Mouse (Mus musculus) macrophage (primary cell): ENCODE measurements around the gene Il31. TPM values are rescaled to one million over a fixed set of nuclear protein-coding genes. Genes with fewer than 3 reads are reported as not detected.

Experiments
- H3K27ac ChIP-seq: fragments of 350-480 bp; formaldehyde crosslinking; 2 replicates; pipeline ENCODE4 v1.9.0; 2021
- H3K36me3 ChIP-seq: fragments of 350-480 bp; formaldehyde crosslinking; 2 replicates; pipeline ENCODE4 v1.9.0; 2021; ENCODE audit errors: inconsistent target
- H3K4me3 ChIP-seq: fragments of 350-480 bp; formaldehyde crosslinking; 2 replicates; pipeline ENCODE4 v1.9.0; 2021; ENCODE audit errors: inconsistent target
- H3K79me2 ChIP-seq: fragments of 350-480 bp; formaldehyde crosslinking; 2 replicates; pipeline ENCODE4 v1.9.0; 2021; ENCODE audit errors: inconsistent target
- WGBS: methylation state at CpG from one replicate; pipeline ENCODE4 v1.1.7; 2026; ENCODE audit warnings: inconsistent platforms; ENCODE audit not compliant: missing documents; 5-methylcytosine and 5-hydroxymethylcytosine counted together
- polyA plus RNA-seq: library from polyadenylated mRNA; stranded (reverse); fragments of 250-400 nt; gene quantifications from 3 replicates; pipeline ENCODE4 v1.2.4, GENCODE M21; 2018; ENCODE audit warnings: inconsistent platforms

Gene Il31
- polyA plus RNA-seq, 1 experiment from 2014 or later = not detected

GRCm38 (mm10) chr5:123510160-123510559 lies 20.9 kb upstream of the Il31 start, which contains the start of gene B3gnt4:
TSS of gene B3gnt4 (plus strand) at chr5:123510460.
- Histone ChIP-seq H3K4me3 (no peak within 1 kb of the TSS), H3K79me2 (no peaks in the 10 kb centered on the region), H3K36me3 (no peaks in the 10 kb centered on the region), H3K27ac (no peak within 1 kb of the TSS)
- 84% methylated on average over 5 of the region's 5 CpGs for WGBS

GRCm38 (mm10) chr5:123508921-123509320 lies 19.6 kb upstream of the Il31 start:
- Histone ChIP-seq H3K79me2 (no peaks in the 10 kb centered on the region), H3K27ac (no peak overlapping the region), H3K4me3 (no peak overlapping the region), H3K36me3 (no peaks in the 10 kb centered on the region)
- 25% methylated on average over 12 of the region's 12 CpGs for WGBS

DNA sequence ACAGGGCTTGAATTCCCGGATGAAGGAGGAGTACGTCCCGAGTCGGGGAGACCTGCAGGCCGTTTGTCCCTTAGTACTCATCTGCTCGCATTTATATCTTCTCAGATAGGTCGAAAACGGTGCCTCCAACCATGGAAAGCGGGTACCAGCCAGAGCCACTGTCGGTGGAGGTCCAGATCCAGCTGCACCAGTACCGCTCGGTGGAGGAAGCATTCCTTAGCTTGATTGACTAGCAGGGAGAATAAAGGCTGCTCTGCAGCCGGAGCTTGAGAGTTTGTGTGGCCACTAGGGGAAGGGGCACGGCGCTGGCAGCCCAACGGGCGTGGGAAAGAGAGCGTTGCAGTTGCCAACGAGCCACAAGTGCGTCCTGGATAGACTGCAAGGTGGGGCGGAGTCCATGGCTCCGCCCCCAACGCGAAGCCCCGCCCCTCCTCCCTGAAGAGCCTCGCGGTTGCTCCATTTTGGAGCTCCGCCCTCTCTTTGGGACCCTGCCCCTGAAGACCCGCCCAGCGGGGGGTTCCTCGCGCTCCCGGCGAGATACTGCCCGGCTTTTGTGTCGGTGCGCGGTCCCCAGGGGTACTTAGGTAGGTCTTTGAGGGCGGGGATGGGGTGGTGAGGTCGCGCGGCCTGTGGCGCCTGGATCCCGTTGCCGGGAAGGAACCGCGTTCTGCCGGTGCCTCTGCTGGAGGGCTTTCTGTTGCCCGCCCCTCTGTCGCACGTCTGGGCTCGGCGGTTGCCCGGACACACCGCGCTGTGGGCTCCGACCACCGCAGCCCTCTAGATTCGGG lies 18.8 kb upstream of the Il31 start:
- no peaks in the 10 kb centered on the region for H3K79me2 ChIP-seq
- no peak overlapping the region for H3K4me3 ChIP-seq
- 2% methylated on average over 53 of the region's 59 CpGs for WGBS
- H3K36me3 ChIP-seq = no peaks in the 10 kb centered on the region
- no peak overlapping the region for H3K27ac ChIP-seq

DNA sequence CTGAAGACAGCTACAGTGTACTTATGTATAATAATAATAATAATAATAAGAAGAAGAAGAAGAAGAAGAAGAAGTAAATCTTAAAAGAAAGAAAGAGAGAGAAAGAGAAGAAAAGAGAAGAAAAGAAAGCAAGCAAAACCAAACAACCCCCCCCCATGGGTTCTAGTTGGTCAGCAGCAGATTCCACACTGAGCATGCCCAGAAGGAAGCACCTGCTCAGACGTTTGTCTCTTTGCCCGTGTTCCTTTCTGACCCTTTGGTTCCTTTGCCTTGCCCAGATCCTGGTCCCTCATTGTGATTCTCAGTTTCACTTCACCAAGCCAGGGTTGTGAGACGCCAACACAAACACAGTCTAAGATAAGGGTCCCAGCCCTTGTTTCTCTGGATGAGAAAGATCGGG lies 12.7 kb upstream of the Il31 start:
- Histone ChIP-seq H3K36me3 (no peaks in the 10 kb centered on the region), H3K79me2 (no peaks in the 10 kb centered on the region), H3K4me3 (no peak overlapping the region), H3K27ac (no peak overlapping the region)
- 35% methylated on average over 3 of the region's 4 CpGs for WGBS

DNA sequence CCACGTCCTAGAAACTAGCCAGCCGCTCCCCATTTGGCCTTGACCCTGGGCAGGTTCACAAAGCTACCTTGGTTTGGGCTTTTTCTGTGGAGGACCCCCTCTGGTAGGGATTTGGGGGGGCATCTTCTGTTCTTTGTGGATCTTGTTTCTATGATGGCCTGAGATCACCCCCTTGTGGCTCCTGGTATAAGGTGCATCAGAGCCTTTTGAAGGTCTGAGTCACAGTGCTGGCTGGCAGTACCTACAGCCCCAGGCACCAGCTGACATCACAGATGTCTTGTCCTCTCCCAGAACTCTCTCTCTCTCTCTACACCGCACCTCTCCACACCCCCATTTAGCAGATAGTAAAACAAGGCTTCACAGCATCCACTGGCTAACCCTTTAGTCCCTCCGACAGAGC lies 10.4 kb upstream of the Il31 start:
- H3K27ac ChIP-seq = no peak overlapping the region
- H3K4me3 ChIP-seq = no peak overlapping the region
- WGBS = 51% methylated on average over 4 of the region's 4 CpGs
- H3K36me3 ChIP-seq = no peaks in the 10 kb centered on the region
- H3K79me2 ChIP-seq = no peaks in the 10 kb centered on the region

DNA sequence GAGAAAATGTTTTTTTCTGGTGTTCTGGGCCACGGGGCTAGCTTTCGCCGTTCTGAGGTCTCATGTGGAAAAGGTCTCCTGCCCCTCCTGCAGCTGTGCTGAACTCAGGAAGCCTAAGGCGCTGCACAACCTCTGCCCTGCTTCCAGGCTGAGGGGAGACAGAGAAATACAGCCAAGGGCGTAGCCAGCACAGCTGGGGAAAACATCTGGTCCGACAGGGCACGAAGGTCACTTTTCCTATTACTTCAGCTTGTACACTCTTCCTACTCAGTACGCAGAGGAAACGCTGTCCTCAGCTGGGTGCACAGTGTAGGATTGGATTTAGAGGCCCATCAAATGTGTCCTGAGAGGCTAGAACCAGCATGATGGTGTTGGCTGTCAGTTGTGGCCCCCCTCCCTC lies 646 bp upstream of the Il31 start:
- no peaks in the 10 kb centered on the region for H3K79me2 ChIP-seq
- H3K27ac ChIP-seq = no peak overlapping the region
- H3K36me3 ChIP-seq = no peaks in the 10 kb centered on the region
- WGBS = 65% methylated on average over 9 of the region's 9 CpGs
- H3K4me3 ChIP-seq = no peak overlapping the region

GRCm38 (mm10) chr5:123487659-123488395 lies 1.5 kb downstream of the Il31 start:
- no peak overlapping the region for H3K27ac ChIP-seq
- H3K79me2 ChIP-seq = no peaks in the 10 kb centered on the region
- H3K36me3 ChIP-seq = no peaks in the 10 kb centered on the region
- no peak overlapping the region for H3K4me3 ChIP-seq
- 57% methylated on average over 11 of the region's 11 CpGs for WGBS

GRCm38 (mm10) chr5:123473817-123474216 lies 15.5 kb downstream of the Il31 start:
- Histone ChIP-seq H3K27ac (no peak overlapping the region), H3K79me2 (no peaks in the 10 kb centered on the region), H3K36me3 (no peaks in the 10 kb centered on the region), H3K4me3 (no peak overlapping the region)
- 89% methylated on average over 4 of the region's 5 CpGs for WGBS

GRCm38 (mm10) chr5:123470784-123471400 lies 18.4 kb downstream of the Il31 start:
- no peak overlapping the region for H3K27ac ChIP-seq
- 2% methylated on average over 10 of the region's 10 CpGs for WGBS
- no peak overlapping the region for H3K4me3 ChIP-seq
- H3K79me2 ChIP-seq = no peaks in the 10 kb centered on the region
- no peaks in the 10 kb centered on the region for H3K36me3 ChIP-seq

- 91% methylated on average over 1 of the region's 1 CpGs for WGBS
- H3K36me3 ChIP-seq = no peaks in the 10 kb centered on the region
- H3K4me3 ChIP-seq = no peak overlapping the region
- no peak overlapping the region for H3K27ac ChIP-seq
- no peaks in the 10 kb centered on the region for H3K79me2 ChIP-seq
Observed at GRCm38 (mm10) chr5:123464638-123465037, 24.7 kb downstream of the Il31 start.

GRCm38 (mm10) chr5:123461420-123461819 lies 27.9 kb downstream of the Il31 start:
- H3K27ac ChIP-seq = no peak overlapping the region
- no peak overlapping the region for H3K4me3 ChIP-seq
- no peaks in the 10 kb centered on the region for H3K79me2 ChIP-seq
- H3K36me3 ChIP-seq = no peaks in the 10 kb centered on the region
- WGBS = 85% methylated on average over 5 of the region's 5 CpGs

DNA sequence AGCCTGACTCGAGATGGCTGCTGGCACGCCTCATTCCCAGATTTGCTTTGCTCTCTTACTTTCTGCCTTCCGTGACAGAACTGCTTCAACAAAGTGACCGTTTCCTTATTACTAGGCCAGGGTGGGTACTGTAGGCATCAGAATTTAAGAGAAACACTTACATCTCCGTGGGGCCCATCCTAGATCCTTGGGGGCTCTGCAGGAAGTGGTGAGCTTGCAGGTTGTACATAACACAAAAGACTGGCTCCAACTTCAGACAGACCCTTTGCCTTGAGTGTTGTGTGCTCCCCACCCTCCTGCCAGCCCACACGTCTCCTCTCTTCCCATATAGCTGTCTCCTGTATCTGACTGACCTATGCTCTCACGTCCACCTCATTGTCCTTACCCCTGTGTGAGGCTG lies 37.4 kb downstream of the Il31 start:
- Histone ChIP-seq H3K79me2 (no peaks in the 10 kb centered on the region), H3K4me3 (no peak overlapping the region), H3K27ac (no peak overlapping the region), H3K36me3 (peaks cover 83% of the 10 kb centered on the region)
- 90% methylated on average over 7 of the region's 7 CpGs for whole genome bisulfite sequencing

GRCm38 (mm10) chr5:123444849-123445334 lies 44.4 kb downstream of the Il31 start:
- 91% methylated on average over 5 of the region's 5 CpGs for WGBS
- H3K79me2 ChIP-seq = no peaks in the 10 kb centered on the region; the same call in 1 of the 2 replicates
- H3K36me3 ChIP-seq = peaks cover 93% of the 10 kb centered on the region
- no peak overlapping the region for H3K27ac ChIP-seq
- no peak overlapping the region for H3K4me3 ChIP-seq

GRCm38 (mm10) chr5:123444069-123444468 lies 45.2 kb downstream of the Il31 start:
- no peak overlapping the region for H3K27ac ChIP-seq
- H3K4me3 ChIP-seq = no peak overlapping the region
- WGBS = 65% methylated on average over 4 of the region's 4 CpGs
- H3K36me3 ChIP-seq = peaks cover 87% of the 10 kb centered on the region
- peaks cover 5% of the 10 kb centered on the region; the same call in 1 of the 2 replicates for H3K79me2 ChIP-seq

DNA sequence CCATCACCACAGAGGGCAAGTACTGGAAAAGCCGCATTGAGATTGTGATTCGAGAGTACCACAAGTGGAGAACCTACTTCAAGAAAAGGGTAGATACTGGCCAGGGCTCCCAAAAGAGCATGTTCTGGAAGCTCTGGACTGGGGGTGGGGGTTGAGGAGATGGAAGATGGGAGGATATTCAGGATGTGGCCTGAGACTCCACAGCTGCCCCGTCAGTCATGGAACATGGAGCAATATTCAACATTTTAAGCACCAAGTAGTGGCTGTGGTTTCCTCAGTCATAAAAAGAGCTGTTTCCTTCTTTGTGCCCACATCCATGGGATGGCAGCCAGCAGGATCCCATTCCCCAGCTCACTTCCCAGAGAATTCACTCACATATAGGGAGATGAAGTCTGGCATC lies 47.0 kb downstream of the Il31 start:
- no peak overlapping the region for H3K27ac ChIP-seq
- peaks cover 23% of the 10 kb centered on the region for H3K79me2 ChIP-seq
- WGBS = 96% methylated on average over 2 of the region's 3 CpGs
- no peak overlapping the region for H3K4me3 ChIP-seq
- H3K36me3 ChIP-seq = peaks cover 69% of the 10 kb centered on the region
